8 mouse cellular contexts compared by ENCODE assay signal in the genomic region with DNA sequence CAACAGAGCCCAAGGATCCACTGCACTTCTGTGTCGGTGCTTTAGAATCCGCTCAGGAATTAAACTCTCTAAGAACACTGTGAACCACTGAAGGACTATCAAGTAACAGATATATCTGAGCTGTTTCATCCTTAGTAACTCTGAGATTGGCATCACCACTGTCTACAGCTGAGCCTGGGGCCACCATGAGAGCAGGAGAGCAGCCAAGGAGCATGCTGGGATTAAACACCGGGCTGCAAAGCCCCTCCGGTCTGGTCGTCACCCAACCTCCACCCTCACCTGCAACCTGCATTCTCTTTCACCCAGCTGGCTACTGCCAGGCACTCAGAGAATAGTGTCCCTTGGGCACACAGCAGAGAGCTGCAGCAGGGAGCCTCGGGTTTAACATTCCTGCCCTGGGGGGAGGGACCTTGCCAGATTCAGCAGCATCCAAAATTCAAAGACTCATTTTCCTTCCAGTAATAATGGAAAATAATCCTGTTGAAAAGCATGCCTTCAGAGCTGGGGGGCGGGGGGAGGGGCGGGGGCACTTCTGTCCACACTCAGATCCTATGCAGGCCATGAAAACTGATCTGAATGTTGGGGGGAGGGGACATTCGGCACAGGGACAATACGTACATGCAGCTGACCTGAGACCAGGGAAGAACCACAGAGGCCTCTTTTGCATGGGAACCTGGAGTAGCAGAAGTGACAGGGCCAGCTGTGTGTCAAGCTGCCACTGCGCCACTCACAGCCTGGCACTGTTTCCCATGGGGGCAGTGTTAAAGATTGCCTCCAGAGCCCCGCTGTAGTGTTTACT. TPM values are rescaled to one million over a fixed set of nuclear protein-coding genes. Genes with fewer than 3 reads are reported as not detected.
DNase-seq lines count a peak whose midpoint lies in the region; ATAC-seq lines count a peak whose summit lies in the region.
"Had no signal": no experiment of that assay in that cellular context is flagged by ENCODE, and none has a peak within 500 bp of the region (broad histone marks: within the 10 kb centered on the region; RNA-seq: fewer than 3 reads in every experiment).

No protein-coding gene starts in this region.

- WGBS in kidney, embryonic 16.5 days = 29% methylated on average over 12 of the region's 12 CpGs
- 17% methylated on average over 12 of the region's 12 CpGs for WGBS in embryonic facial prominence, embryonic 14.5 days
- WGBS in hindbrain, embryonic 14.5 days = 32% methylated on average over 12 of the region's 12 CpGs
- WGBS in neural tube, embryonic 14.5 days = 39% methylated on average over 12 of the region's 12 CpGs

- H3K9me3 ChIP-seq in kidney, embryonic 16.5 days (ENCODE audit: low read length) = no peaks in the 10 kb centered on the region
- H3K9me3 ChIP-seq in embryonic facial prominence, embryonic 14.5 days (ENCODE audit: control insufficient read depth, low read length) = no peaks in the 10 kb centered on the region
- H3K9me3 ChIP-seq in hindbrain, embryonic 14.5 days (ENCODE audit: control insufficient read depth, low read length) = no peaks in the 10 kb centered on the region
- H3K9me3 ChIP-seq in neural tube, embryonic 14.5 days (ENCODE audit: control insufficient read depth, low read length) = no peaks in the 10 kb centered on the region
- H3K9me3 ChIP-seq: liver, embryonic 15.5 days had no signal

- intact Hi-C loops in left cerebral cortex, postnatal 14 days (cut with DNase I) = no loop called here

- no peak overlapping the region for H3K4me2 ChIP-seq in kidney, embryonic 16.5 days (replicated peaks; ENCODE audit: low read depth, low read length)
- H3K4me2 ChIP-seq in embryonic facial prominence, embryonic 14.5 days (ENCODE audit: low read depth, low read length) = peak overlapping the region; percentile 39
- H3K4me2 ChIP-seq in hindbrain, embryonic 14.5 days (replicated peaks) = no peak overlapping the region
- no peak overlapping the region for H3K4me2 ChIP-seq in neural tube, embryonic 14.5 days (ENCODE audit: low read depth, low read length)
- H3K4me2 ChIP-seq: liver, embryonic 15.5 days had no signal

- H3K27me3 ChIP-seq in kidney, embryonic 16.5 days (ENCODE audit: insufficient read depth, low read length) = no peaks in the 10 kb centered on the region
- no peaks in the 10 kb centered on the region for H3K27me3 ChIP-seq in embryonic facial prominence, embryonic 14.5 days (replicated peaks; ENCODE audit: control insufficient read depth, insufficient read depth, low read length)
- no peaks in the 10 kb centered on the region for H3K27me3 ChIP-seq in hindbrain, embryonic 14.5 days (ENCODE audit: control insufficient read depth, insufficient read depth, low read length)
- no peaks in the 10 kb centered on the region for H3K27me3 ChIP-seq in neural tube, embryonic 14.5 days (ENCODE audit: control insufficient read depth, insufficient read depth, low read length)
- H3K27me3 ChIP-seq: liver, embryonic 15.5 days had no signal

- no peak overlapping the region for H3K9ac ChIP-seq in kidney, embryonic 16.5 days (replicated peaks; ENCODE audit: low read length)
- H3K9ac ChIP-seq in embryonic facial prominence, embryonic 14.5 days (ENCODE audit: low read depth, low read length) = no peak overlapping the region
- H3K9ac ChIP-seq in hindbrain, embryonic 14.5 days = no peak overlapping the region
- H3K9ac ChIP-seq in neural tube, embryonic 14.5 days (replicated peaks; ENCODE audit: low read depth, low read length) = no peak overlapping the region
- H3K9ac ChIP-seq: liver, embryonic 15.5 days had no signal

- no peak for DNase-seq in kidney, adult 8-10 months
- DNase-seq in embryonic facial prominence, embryonic 14.5 days (ENCODE audit: low spot score) = peak; percentile 62
- no peak for DNase-seq in hindbrain, embryonic 14.5 days (ENCODE audit: low spot score)
- no peak for DNase-seq in left cerebral cortex, postnatal 14 days (ENCODE audit: low spot score in 2 of 2)

- H3K4me3 ChIP-seq in kidney, embryonic 16.5 days (ENCODE audit: low read length) = no peak overlapping the region
- H3K4me3 ChIP-seq in embryonic facial prominence, embryonic 14.5 days (ENCODE audit: low read depth, low read length) = no peak overlapping the region
- H3K4me3 ChIP-seq in hindbrain, embryonic 14.5 days (replicated peaks; ENCODE audit: low read length) = no peak overlapping the region
- no peak overlapping the region for H3K4me3 ChIP-seq in neural tube, embryonic 14.5 days (ENCODE audit: low read depth, low read length)
- H3K4me3 ChIP-seq: liver, embryonic 15.5 days had no signal

- peaks cover 11% of the 10 kb centered on the region for H3K4me1 ChIP-seq in kidney, embryonic 16.5 days (ENCODE audit: insufficient read depth, low read length)
- peaks cover 16% of the 10 kb centered on the region for H3K4me1 ChIP-seq in embryonic facial prominence, embryonic 14.5 days (ENCODE audit: control insufficient read depth, insufficient read depth, low read length)
- H3K4me1 ChIP-seq in hindbrain, embryonic 14.5 days (replicated peaks; ENCODE audit: control insufficient read depth, insufficient read depth, low read length) = peaks cover 15% of the 10 kb centered on the region
- H3K4me1 ChIP-seq in neural tube, embryonic 14.5 days (ENCODE audit: control insufficient read depth, insufficient read depth, low read length) = no peaks in the 10 kb centered on the region

- no peak for ATAC-seq in kidney, embryonic 16.5 days (ENCODE audit: low FRiP score, low TSS enrichment)
- ATAC-seq in embryonic facial prominence, embryonic 14.5 days (ENCODE audit: low read depth) = peak; percentile 87; the same call in 1 of the 2 replicates
- ATAC-seq in hindbrain, embryonic 14.5 days (ENCODE audit: low FRiP score) = 0 out of 2 replicates have a peak, but pooled peaks have one; percentile 25
- 0 out of 2 replicates have a peak, but pooled peaks have one; percentile 17 for ATAC-seq in neural tube, embryonic 14.5 days (ENCODE audit: low read depth)
- no peak; the same call in 1 of the 2 replicates for ATAC-seq in megakaryocyte-erythroid progenitor cell, adult 5-6 weeks (replicated peaks; ENCODE audit: low FRiP score, low TSS enrichment, poor library complexity, severe bottlenecking)

- peak overlapping the region; percentile 30 for H3K27ac ChIP-seq in kidney, embryonic 16.5 days (ENCODE audit: low read length)
- no peak overlapping the region; the same call in 1 of the 2 replicates for H3K27ac ChIP-seq in embryonic facial prominence, embryonic 14.5 days (replicated peaks; ENCODE audit: low read depth, low read length)
- H3K27ac ChIP-seq in hindbrain, embryonic 14.5 days = no peak overlapping the region
- H3K27ac ChIP-seq in neural tube, embryonic 14.5 days (ENCODE audit: low read depth, low read length) = no peak overlapping the region
- H3K27ac ChIP-seq: liver, embryonic 15.5 days had no signal

- no peaks in the 10 kb centered on the region for H3K36me3 ChIP-seq in kidney, embryonic 16.5 days (ENCODE audit: insufficient read depth, low read length)
- H3K36me3 ChIP-seq in embryonic facial prominence, embryonic 14.5 days (ENCODE audit: control insufficient read depth, insufficient read depth, low read length) = no peaks in the 10 kb centered on the region
- H3K36me3 ChIP-seq in hindbrain, embryonic 14.5 days (replicated peaks; ENCODE audit: control insufficient read depth, insufficient read depth) = no peaks in the 10 kb centered on the region
- H3K36me3 ChIP-seq in neural tube, embryonic 14.5 days (ENCODE audit: control insufficient read depth, insufficient read depth, low read length) = no peaks in the 10 kb centered on the region

RNA-seq across cellular contexts. Expression of a gene that starts 25.8 kb away (rescaled TPM):
- 8.3 and 9.2 TPM in 2 replicates for polyA plus RNA-seq in kidney, embryonic 16.5 days (2015; fragmentation: Nextera tagmentation; extraction: Ambion mirVana)
- 8.7 and 13.2 TPM in 2 replicates for polyA plus RNA-seq in embryonic facial prominence, embryonic 14.5 days (2014; fragmentation: Nextera tagmentation; extraction: Ambion mirVana)
- polyA plus RNA-seq in hindbrain, embryonic 14.5 days (2014; fragmentation: Nextera tagmentation; extraction: Ambion mirVana) = 3.2 and 5.7 TPM in 2 replicates
- polyA plus RNA-seq in neural tube, embryonic 14.5 days (2014; fragmentation: Nextera tagmentation; extraction: Ambion mirVana) = 2.9 and 3.2 TPM in 2 replicates
- total RNA-seq in left cerebral cortex, postnatal 14 days (2021) = 1 to 10 TPM; 3.7 to 4.3 TPM
- total RNA-seq in megakaryocyte-erythroid progenitor cell, adult 5-6 weeks (2014; fragmentation: Nextera tagmentation) = 6.6 and 7.5 TPM in 2 replicates
- total RNA-seq in megakaryocyte-erythroid progenitor cell, adult 5-6 weeks (2017) = 3.0 and 13.1 TPM in 2 replicates

Comparison
In these comparisons a context has a peak if more than half of its experiments do, and no peak if none do; other contexts are left out.
1. ATAC-seq: peak in embryonic facial prominence, embryonic 14.5 days (single experiment), hindbrain, embryonic 14.5 days (single experiment) and neural tube, embryonic 14.5 days (single experiment); none in kidney, embryonic 16.5 days (single experiment) and megakaryocyte-erythroid progenitor cell, adult 5-6 weeks (single experiment).